Mouse (Mus musculus): Measurements from ENCODE around the gene Pfkfb3. TPM values are rescaled to one million over a fixed set of nuclear protein-coding genes. Genes with fewer than 3 reads are reported as not detected.
"Not testable (repeated sequence)": the region's sequence is repeated elsewhere in the genome, so short reads cannot be mapped to it uniquely, and the experiment has no call there.

Gene Pfkfb3
- total RNA-seq, 1 experiment = 19.6 TPM

DNA sequence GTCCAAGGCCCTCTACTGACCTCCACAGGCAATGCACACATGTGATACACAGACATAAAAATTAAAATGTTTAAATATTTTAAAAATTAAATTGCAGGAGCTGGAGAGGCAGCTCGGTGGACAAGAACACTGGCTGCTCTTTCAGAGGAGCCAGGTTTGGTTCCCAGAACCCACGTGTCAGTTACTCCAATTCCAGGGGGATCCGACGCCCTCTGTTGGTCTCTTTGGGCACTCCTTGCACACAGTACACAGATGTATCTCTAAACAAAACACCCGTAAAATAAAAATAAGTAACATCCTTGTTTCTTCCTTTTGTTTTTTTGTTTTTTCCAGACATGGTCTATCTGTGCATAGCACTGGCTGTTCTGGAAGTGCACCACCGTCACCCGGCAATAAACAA lies 10.7 kb downstream of the Pfkfb3 start:
- no peak overlapping the region for H3K4me3 ChIP-seq (ENCODE audit: insufficient read depth in 1 of 2, low read depth in 1 of 2, low read length in 2 of 2, poor library complexity in 1 of 2, severe bottlenecking in 1 of 2)
- DNase-seq (ENCODE audit: low read depth, low spot score) = no peak
- H3K9ac ChIP-seq (ENCODE audit: insufficient read depth, low read depth, low read length, poor library complexity, severe bottlenecking) = no peak overlapping the region
- no peaks in the 10 kb centered on the region for H3K36me3 ChIP-seq (ENCODE audit: control insufficient read depth, insufficient read depth, low read length, poor library complexity, severe bottlenecking)
- no peak overlapping the region for H3K27ac ChIP-seq (ENCODE audit: insufficient read depth, low read depth, low read length, poor library complexity, severe bottlenecking)
- H3K9me3 ChIP-seq (ENCODE audit: control insufficient read depth, insufficient read depth, low read depth, low read length) = no peaks in the 10 kb centered on the region
- peaks cover 5 to 7% of the 10 kb centered on the region in 2 experiments for H3K4me1 ChIP-seq (ENCODE audit: control insufficient read depth in 2 of 2, insufficient read depth in 2 of 2, low read length in 2 of 2, poor library complexity in 1 of 2)
- in situ Hi-C loops (cut with MboI; ENCODE audit: low sequenced_read_pairs in 2 of 2, unreplicated experiment in 2 of 2) = loop anchor here (25.0 kb wide), 1 partner anchor 206 kb away; no protein-coding TSS in a partner anchor
- no peak for TF ChIP-seq ZNF384 (IDR thresholded peaks at IDR 0.05; ENCODE audit: low read depth, low read length)
- TF ChIP-seq MAFK (IDR thresholded peaks at IDR 0.05; ENCODE audit: insufficient read depth, low read depth, low read length) = no peak
- TF ChIP-seq CHD2 (IDR thresholded peaks at IDR 0.05; ENCODE audit: low read depth, low read length) = no peak
- TF ChIP-seq HCFC1 (IDR thresholded peaks at IDR 0.05; ENCODE audit: borderline replicate concordance, insufficient read depth, low read length) = no peak
- TF ChIP-seq ZC3H11A (IDR thresholded peaks at IDR 0.05; ENCODE audit: borderline replicate concordance, low read depth, low read length) = no peak

GRCm38 (mm10) chr2:11542640-11543039 lies 11.2 kb downstream of the Pfkfb3 start:
- Histone ChIP-seq H3K4me1 (ENCODE audit: control insufficient read depth in 2 of 2, insufficient read depth in 2 of 2, low read length in 2 of 2, poor library complexity in 1 of 2) (peaks cover 5 to 7% of the 10 kb centered on the region in 2 experiments), H3K4me3 (ENCODE audit: insufficient read depth in 1 of 2, low read depth in 1 of 2, low read length in 2 of 2, poor library complexity in 1 of 2, severe bottlenecking in 1 of 2) (no peak overlapping the region), H3K9ac (ENCODE audit: insufficient read depth, low read depth, low read length, poor library complexity, severe bottlenecking) (no peak overlapping the region), H3K9me3 (ENCODE audit: control insufficient read depth, insufficient read depth, low read depth, low read length) (no peaks in the 10 kb centered on the region), H3K36me3 (ENCODE audit: control insufficient read depth, insufficient read depth, low read length, poor library complexity, severe bottlenecking) (no peaks in the 10 kb centered on the region), H3K27ac (ENCODE audit: insufficient read depth, low read depth, low read length, poor library complexity, severe bottlenecking) (no peak overlapping the region)
- in situ Hi-C loops (cut with MboI; ENCODE audit: low sequenced_read_pairs in 2 of 2, unreplicated experiment in 2 of 2) = loop anchor here (25.0 kb wide), 1 partner anchor 205 kb away; no protein-coding TSS in a partner anchor
- DNase-seq (ENCODE audit: low read depth, low spot score) = no peak
- no peak for TF ChIP-seq ZNF384 (IDR thresholded peaks at IDR 0.05; ENCODE audit: low read depth, low read length)
- TF ChIP-seq ZC3H11A (IDR thresholded peaks at IDR 0.05; ENCODE audit: borderline replicate concordance, low read depth, low read length) = no peak
- no peak for TF ChIP-seq HCFC1 (IDR thresholded peaks at IDR 0.05; ENCODE audit: borderline replicate concordance, insufficient read depth, low read length)
- no peak for TF ChIP-seq MAFK (IDR thresholded peaks at IDR 0.05; ENCODE audit: insufficient read depth, low read depth, low read length)
- TF ChIP-seq CHD2 (IDR thresholded peaks at IDR 0.05; ENCODE audit: low read depth, low read length) = no peak

DNA sequence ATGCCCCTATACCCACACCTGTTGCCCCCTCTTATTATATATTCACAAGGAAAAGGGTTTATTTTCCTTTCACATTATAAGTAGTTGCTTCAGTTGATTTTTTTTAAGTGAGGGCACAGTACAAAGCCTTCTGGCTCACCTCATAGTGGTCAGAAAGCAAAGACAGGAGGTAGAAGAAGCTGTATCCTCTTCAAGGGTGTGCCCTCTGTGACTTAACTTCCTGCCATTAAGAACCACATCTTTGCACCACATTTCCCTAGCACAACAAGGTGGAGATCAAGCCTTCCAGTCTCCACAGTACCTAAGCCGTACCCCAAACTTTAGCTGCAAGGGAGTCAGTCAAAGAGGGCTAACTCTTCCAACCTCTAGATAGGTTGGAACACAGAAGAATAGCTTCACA lies 11.8 kb downstream of the Pfkfb3 start:
- no peaks in the 10 kb centered on the region for H3K9me3 ChIP-seq (ENCODE audit: control insufficient read depth, insufficient read depth, low read depth, low read length)
- TF ChIP-seq ZNF384 (IDR thresholded peaks at IDR 0.05; ENCODE audit: low read depth, low read length) (no peak), CHD2 (IDR thresholded peaks at IDR 0.05; ENCODE audit: low read depth, low read length) (no peak), ZC3H11A (IDR thresholded peaks at IDR 0.05; ENCODE audit: borderline replicate concordance, low read depth, low read length) (no peak), MAFK (IDR thresholded peaks at IDR 0.05; ENCODE audit: insufficient read depth, low read depth, low read length) (no peak), HCFC1 (IDR thresholded peaks at IDR 0.05; ENCODE audit: borderline replicate concordance, insufficient read depth, low read length) (no peak)
- peaks cover 5 to 7% of the 10 kb centered on the region in 2 experiments for H3K4me1 ChIP-seq (ENCODE audit: control insufficient read depth in 2 of 2, insufficient read depth in 2 of 2, low read length in 2 of 2, poor library complexity in 1 of 2)
- no peak overlapping the region for H3K27ac ChIP-seq (ENCODE audit: insufficient read depth, low read depth, low read length, poor library complexity, severe bottlenecking)
- no peak overlapping the region for H3K4me3 ChIP-seq (ENCODE audit: insufficient read depth in 1 of 2, low read depth in 1 of 2, low read length in 2 of 2, poor library complexity in 1 of 2, severe bottlenecking in 1 of 2)
- in situ Hi-C loops (cut with MboI; ENCODE audit: low sequenced_read_pairs in 2 of 2, unreplicated experiment in 2 of 2) = loop anchor here (25.0 kb wide), 1 partner anchor 205 kb away; no protein-coding TSS in a partner anchor
- no peak for DNase-seq (ENCODE audit: low read depth, low spot score)
- H3K36me3 ChIP-seq (ENCODE audit: control insufficient read depth, insufficient read depth, low read length, poor library complexity, severe bottlenecking) = no peaks in the 10 kb centered on the region
- H3K9ac ChIP-seq (ENCODE audit: insufficient read depth, low read depth, low read length, poor library complexity, severe bottlenecking) = no peak overlapping the region

- H3K4me1 ChIP-seq (ENCODE audit: control insufficient read depth in 2 of 2, insufficient read depth in 2 of 2, low read length in 2 of 2, poor library complexity in 1 of 2); H3K4me3 ChIP-seq (ENCODE audit: insufficient read depth in 1 of 2, low read depth in 1 of 2, low read length in 2 of 2, poor library complexity in 1 of 2, severe bottlenecking in 1 of 2); H3K9me3 ChIP-seq (ENCODE audit: control insufficient read depth, insufficient read depth, low read depth, low read length); H3K27ac ChIP-seq (ENCODE audit: insufficient read depth, low read depth, low read length, poor library complexity, severe bottlenecking); H3K36me3 ChIP-seq (ENCODE audit: control insufficient read depth, insufficient read depth, low read length, poor library complexity, severe bottlenecking); H3K9ac ChIP-seq (ENCODE audit: insufficient read depth, low read depth, low read length, poor library complexity, severe bottlenecking); DNase-seq (ENCODE audit: low read depth, low spot score): not testable (repeated sequence)
- in situ Hi-C loops (cut with MboI; ENCODE audit: low sequenced_read_pairs in 2 of 2, unreplicated experiment in 2 of 2) = loop anchor here (25.0 kb wide), 1 partner anchor 204 kb away; no protein-coding TSS in a partner anchor
Observed at GRCm38 (mm10) chr2:11541528-11541927, 12.3 kb downstream of the Pfkfb3 start.

GRCm38 (mm10) chr2:11535966-11536365 lies 17.9 kb downstream of the Pfkfb3 start:
- Histone ChIP-seq H3K36me3 (ENCODE audit: control insufficient read depth, insufficient read depth, low read length, poor library complexity, severe bottlenecking) (no peaks in the 10 kb centered on the region), H3K4me3 (ENCODE audit: insufficient read depth in 1 of 2, low read depth in 1 of 2, low read length in 2 of 2, poor library complexity in 1 of 2, severe bottlenecking in 1 of 2) (peak overlapping the region in 1 of 2 experiments; percentile 67; a peak in 2 of 4 replicates), H3K9me3 (ENCODE audit: control insufficient read depth, insufficient read depth, low read depth, low read length) (no peaks in the 10 kb centered on the region), H3K27ac (ENCODE audit: insufficient read depth, low read depth, low read length, poor library complexity, severe bottlenecking) (no peak overlapping the region), H3K4me1 (ENCODE audit: control insufficient read depth in 2 of 2, insufficient read depth in 2 of 2, low read length in 2 of 2, poor library complexity in 1 of 2) (peaks cover 0 to 6% of the 10 kb centered on the region in 2 experiments; a peak in 1 of 4 replicates), H3K9ac (ENCODE audit: insufficient read depth, low read depth, low read length, poor library complexity, severe bottlenecking) (no peak overlapping the region)
- TF ChIP-seq MAFK (IDR thresholded peaks at IDR 0.05; ENCODE audit: insufficient read depth, low read depth, low read length) (no peak), HCFC1 (IDR thresholded peaks at IDR 0.05; ENCODE audit: borderline replicate concordance, insufficient read depth, low read length) (no peak), ZC3H11A (IDR thresholded peaks at IDR 0.05; ENCODE audit: borderline replicate concordance, low read depth, low read length) (no peak), CHD2 (IDR thresholded peaks at IDR 0.05; ENCODE audit: low read depth, low read length) (no peak), ZNF384 (IDR thresholded peaks at IDR 0.05; ENCODE audit: low read depth, low read length) (no peak)
- DNase-seq (ENCODE audit: low read depth, low spot score) = no peak
- in situ Hi-C loops (cut with MboI; ENCODE audit: low sequenced_read_pairs in 2 of 2, unreplicated experiment in 2 of 2) = loop anchor here (25.0 kb wide), 1 partner anchor 199 kb away; no protein-coding TSS in a partner anchor
